Mouse (Mus musculus) bone marrow macrophage, adult 2 months (primary cell): ENCODE data around the gene Vav3.

Source experiments
- CTCF ChIP-seq: IDR thresholded peaks from 2 replicates; pipeline ENCODE4 v1.5.1; 2012; ENCODE audit warnings: low read depth, mild to moderate bottlenecking, low read length, moderate library complexity
- POLR2A ChIP-seq: IDR thresholded peaks from 2 replicates; pipeline ENCODE4 v1.6.1; 2012; ENCODE audit warnings: mild to moderate bottlenecking, low read depth, low read length, borderline replicate concordance

DNA sequence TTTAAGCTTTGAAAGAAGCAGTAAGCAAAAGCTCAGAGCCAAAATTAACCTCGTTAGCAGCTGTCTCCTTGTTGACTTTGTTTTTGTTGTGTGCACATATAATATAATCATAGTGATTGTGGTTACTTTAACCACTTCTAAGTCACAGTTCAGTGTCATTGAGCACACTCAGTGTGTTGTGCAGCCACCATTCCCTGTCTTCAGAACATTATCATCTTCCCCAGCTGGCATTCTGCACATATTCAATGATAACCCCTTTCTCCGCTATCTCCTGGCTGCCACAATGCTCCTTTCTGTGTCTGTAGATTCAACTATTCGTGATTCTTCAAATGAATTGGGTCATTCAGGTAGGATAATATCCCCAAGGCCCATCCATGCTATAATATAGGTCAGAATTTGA, 21.9 kb downstream of the Vav3 start:
- no peak for TF ChIP-seq POLR2A
- TF ChIP-seq CTCF, result no peak
